Mouse (Mus musculus) midbrain, embryonic 16.5 days (tissue): Measurements from ENCODE around the gene Cltrn. TPM values are rescaled to one million over a fixed set of nuclear protein-coding genes. Genes with fewer than 3 reads are reported as not detected.

Source experiments
- ATAC-seq: fragments of 200-750 bp; cut with Nextera tagmentation; 2 replicates; pipeline ENCODE4 v1.8.0; 2017; ENCODE audit warnings: moderate TSS enrichment
- H3K27ac ChIP-seq: fragments of 300-500 bp; sonication (generic); 2 replicates; pipeline ENCODE4 v1.5.1; 2014; ENCODE audit warnings: mild to moderate bottlenecking, low read length, mixed read lengths
- H3K27me3 ChIP-seq: fragments of 300-500 bp; sonication (generic); 2 replicates; pipeline ENCODE4 v1.6.1; 2014; ENCODE audit warnings: low read depth, low read length, mixed read lengths; ENCODE audit not compliant: control insufficient read depth, insufficient read depth
- H3K36me3 ChIP-seq: fragments of 300-500 bp; sonication (generic); 2 replicates; pipeline ENCODE4 v1.6.1; 2014; ENCODE audit warnings: mild to moderate bottlenecking, low read length, moderate library complexity, mixed read lengths; ENCODE audit not compliant: control insufficient read depth, insufficient read depth
- H3K4me1 ChIP-seq: fragments of 300-500 bp; sonication (generic); 2 replicates; pipeline ENCODE4 v1.6.1; 2014; ENCODE audit warnings: mild to moderate bottlenecking, low read length, mixed read lengths; ENCODE audit not compliant: control insufficient read depth, insufficient read depth
- H3K4me2 ChIP-seq: fragments of 300-500 bp; sonication (generic); 2 replicates; pipeline ENCODE4 v1.6.1; 2014; ENCODE audit warnings: mild to moderate bottlenecking, low read length, mixed read lengths
- H3K4me3 ChIP-seq: fragments of 300-500 bp; sonication (generic); 2 replicates; pipeline ENCODE4 v1.5.1; 2014; ENCODE audit warnings: low read depth, mild to moderate bottlenecking, low read length, moderate library complexity, mixed read lengths
- H3K9ac ChIP-seq: fragments of 300-500 bp; sonication (generic); 2 replicates; pipeline ENCODE4 v1.6.1; 2014; ENCODE audit warnings: low read depth, low read length, mixed read lengths
- H3K9me3 ChIP-seq: fragments of 300-500 bp; sonication (generic); replicated peaks from 2 replicates; pipeline ENCODE4 v1.6.1; 2014; ENCODE audit warnings: mild to moderate bottlenecking, low read length, mixed read lengths; ENCODE audit not compliant: control insufficient read depth, poor library complexity, severe bottlenecking
- WGBS: fragments of 180-500 bp; shearing (Covaris S2); extraction: QIAGEN DNeasy Blood & Tissue Kit; methylation state at CpG from one replicate; pipeline ENCODE4 v1.1.7; 2014; 5-methylcytosine and 5-hydroxymethylcytosine counted together
- polyA plus RNA-seq: library from polyadenylated mRNA; unstranded; fragments of >200 nt; fragmentation: Nextera tagmentation; extraction: Ambion mirVana; gene quantifications from 2 replicates; pipeline ENCODE4 v1.2.1, GENCODE M21; 2015

Cltrn gene
- 0.24 TPM in 1 of 2 replicates, not detected in the other for polyA plus RNA-seq

DNA sequence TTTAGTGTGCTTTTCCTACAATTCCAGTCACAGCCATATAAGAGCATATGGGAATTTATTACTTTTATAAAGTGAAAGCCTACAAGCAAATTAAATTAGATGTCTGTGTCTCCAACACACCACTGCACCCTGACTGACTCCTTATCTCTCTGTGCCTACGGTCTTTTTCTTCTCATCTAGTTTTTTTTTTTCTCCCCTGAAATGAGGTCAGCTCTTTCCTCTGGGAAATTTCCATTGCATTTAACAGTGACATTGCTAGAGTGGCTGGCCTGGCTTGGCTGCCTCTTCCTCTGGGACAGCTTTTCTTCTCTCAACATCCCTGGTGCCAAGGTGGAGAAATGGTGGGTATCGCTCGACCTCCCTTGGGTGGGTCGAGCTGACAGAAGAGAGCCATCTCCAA, at the start of gene Cltrn:
Gene Cltrn (plus strand): TSS at position 249 of the 400 bp plus-strand sequence.
- Histone ChIP-seq H3K9ac (no peak within 1 kb of the TSS), H3K4me3 (no peak within 1 kb of the TSS), H3K27ac (no peak within 1 kb of the TSS), H3K4me1 (no peaks in the 10 kb centered on the region), H3K36me3 (no peaks in the 10 kb centered on the region), H3K4me2 (no peak within 1 kb of the TSS), H3K9me3 (no peaks in the 10 kb centered on the region), H3K27me3 (no peaks in the 10 kb centered on the region)
- WGBS: 87% methylated on average over 4 of the region's 4 CpGs
- no peak for ATAC-seq

GRCm38 (mm10) chrX:164038882-164039281, 49.7 kb upstream of the Cltrn start:
- Histone ChIP-seq H3K9me3 (no peaks in the 10 kb centered on the region), H3K27ac (no peak overlapping the region), H3K4me2 (no peak overlapping the region), H3K36me3 (no peaks in the 10 kb centered on the region), H3K4me1 (no peaks in the 10 kb centered on the region), H3K9ac (no peak overlapping the region), H3K27me3 (no peaks in the 10 kb centered on the region), H3K4me3 (no peak overlapping the region)
- peak; percentile 25; the same call in 1 of the 2 replicates for ATAC-seq
- 26% methylated on average over 2 of the region's 2 CpGs for WGBS

- no peak overlapping the region for H3K9ac ChIP-seq
- H3K27me3 ChIP-seq: no peaks in the 10 kb centered on the region
- WGBS: 71% methylated on average over 13 of the region's 13 CpGs
- H3K4me1 ChIP-seq: no peaks in the 10 kb centered on the region
- no peak for ATAC-seq
- H3K4me2 ChIP-seq: no peak overlapping the region
- no peaks in the 10 kb centered on the region for H3K9me3 ChIP-seq
- no peak overlapping the region for H3K27ac ChIP-seq
- no peak overlapping the region for H3K4me3 ChIP-seq
- no peaks in the 10 kb centered on the region for H3K36me3 ChIP-seq
Measured at GRCm38 (mm10) chrX:164042069-164042468, 46.6 kb upstream of the Cltrn start.

DNA sequence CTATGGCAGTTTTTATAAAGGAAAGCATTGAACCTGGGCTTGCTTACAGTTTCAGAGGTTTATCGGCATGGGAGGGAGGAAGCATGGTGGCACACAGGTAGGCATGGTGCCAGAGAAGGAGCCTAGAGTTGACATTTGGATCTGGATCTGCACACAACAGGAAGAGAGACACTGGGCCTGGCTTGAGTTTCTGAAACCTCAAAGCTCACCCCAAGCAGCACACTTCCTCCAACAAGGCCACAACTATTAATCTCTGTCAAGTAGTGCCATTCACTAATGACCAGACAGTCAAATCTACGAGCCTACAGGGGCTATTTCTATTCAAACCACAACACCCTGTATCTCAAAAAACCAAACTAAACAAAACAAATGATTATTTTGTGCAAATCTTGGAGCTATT, 41.9 kb upstream of the Cltrn start:
- no peak for ATAC-seq
- H3K27ac ChIP-seq: no peak overlapping the region
- no peaks in the 10 kb centered on the region for H3K9me3 ChIP-seq
- H3K4me2 ChIP-seq: no peak overlapping the region
- no peaks in the 10 kb centered on the region for H3K4me1 ChIP-seq
- no peaks in the 10 kb centered on the region for H3K36me3 ChIP-seq
- no peaks in the 10 kb centered on the region; the same call in 1 of the 2 replicates for H3K27me3 ChIP-seq
- H3K9ac ChIP-seq: no peak overlapping the region
- no peak overlapping the region for H3K4me3 ChIP-seq
- WGBS: 76% methylated on average over 2 of the region's 2 CpGs

DNA sequence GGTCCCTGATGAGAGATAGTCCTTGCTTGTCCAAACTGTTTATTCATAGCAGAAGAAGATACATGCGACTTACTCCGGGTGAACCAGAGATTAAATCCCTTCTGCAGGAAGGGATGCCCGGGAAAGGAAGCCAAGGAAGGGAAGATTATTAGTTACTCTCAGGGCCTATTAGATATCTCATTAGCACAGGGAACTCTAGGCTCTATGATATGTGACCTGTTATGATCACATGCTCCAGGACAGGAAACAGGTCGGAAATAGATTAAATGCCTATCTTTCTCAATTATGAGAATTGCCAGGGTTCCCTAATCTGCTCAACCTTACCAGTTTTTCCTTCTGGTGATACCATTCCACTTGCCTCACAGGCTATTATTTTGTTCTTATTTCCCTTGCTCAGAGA, 32.9 kb upstream of the Cltrn start:
- Histone ChIP-seq H3K4me3 (no peak overlapping the region), H3K27me3 (no peaks in the 10 kb centered on the region; the same call in none of the 2 replicates), H3K4me1 (no peaks in the 10 kb centered on the region), H3K36me3 (no peaks in the 10 kb centered on the region), H3K9ac (no peak overlapping the region), H3K27ac (no peak overlapping the region), H3K9me3 (no peaks in the 10 kb centered on the region), H3K4me2 (no peak overlapping the region)
- ATAC-seq: no peak
- WGBS: 93% methylated on average over 4 of the region's 4 CpGs

- Histone ChIP-seq H3K9me3 (no peaks in the 10 kb centered on the region), H3K4me2 (no peak overlapping the region), H3K27me3 (no peaks in the 10 kb centered on the region; the same call in none of the 2 replicates), H3K4me3 (no peak overlapping the region), H3K9ac (no peak overlapping the region), H3K4me1 (no peaks in the 10 kb centered on the region), H3K27ac (no peak overlapping the region), H3K36me3 (no peaks in the 10 kb centered on the region)
- WGBS: 90% methylated on average over 3 of the region's 3 CpGs
- no peak for ATAC-seq
Measured at GRCm38 (mm10) chrX:164058523-164058922, 30.1 kb upstream of the Cltrn start.

DNA sequence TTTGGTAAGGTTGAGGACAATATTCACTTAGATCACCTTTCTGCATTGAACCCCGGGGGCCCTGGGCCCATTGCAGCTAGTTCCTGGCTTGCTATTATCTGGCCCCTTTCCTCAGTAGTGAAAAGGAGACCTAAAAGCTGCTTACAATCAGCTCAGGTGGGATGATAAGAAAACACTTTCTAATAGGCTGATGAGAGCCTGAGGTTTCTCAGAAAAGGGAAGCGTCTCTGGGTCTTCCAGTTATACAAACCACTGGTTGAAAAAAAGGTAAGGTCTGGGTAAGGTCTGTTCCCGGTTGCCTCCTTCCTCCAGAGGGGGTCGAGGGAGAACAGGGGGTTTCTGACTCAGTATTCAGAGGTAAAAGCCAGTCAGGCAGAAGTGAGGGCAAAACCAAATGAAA, 29.6 kb upstream of the Cltrn start:
- H3K9me3 ChIP-seq: no peaks in the 10 kb centered on the region
- no peaks in the 10 kb centered on the region for H3K36me3 ChIP-seq
- no peak overlapping the region for H3K9ac ChIP-seq
- H3K4me1 ChIP-seq: no peaks in the 10 kb centered on the region
- no peak for ATAC-seq
- no peak overlapping the region for H3K4me2 ChIP-seq
- WGBS: 71% methylated on average over 4 of the region's 4 CpGs
- no peaks in the 10 kb centered on the region; the same call in none of the 2 replicates for H3K27me3 ChIP-seq
- H3K4me3 ChIP-seq: no peak overlapping the region
- H3K27ac ChIP-seq: no peak overlapping the region

DNA sequence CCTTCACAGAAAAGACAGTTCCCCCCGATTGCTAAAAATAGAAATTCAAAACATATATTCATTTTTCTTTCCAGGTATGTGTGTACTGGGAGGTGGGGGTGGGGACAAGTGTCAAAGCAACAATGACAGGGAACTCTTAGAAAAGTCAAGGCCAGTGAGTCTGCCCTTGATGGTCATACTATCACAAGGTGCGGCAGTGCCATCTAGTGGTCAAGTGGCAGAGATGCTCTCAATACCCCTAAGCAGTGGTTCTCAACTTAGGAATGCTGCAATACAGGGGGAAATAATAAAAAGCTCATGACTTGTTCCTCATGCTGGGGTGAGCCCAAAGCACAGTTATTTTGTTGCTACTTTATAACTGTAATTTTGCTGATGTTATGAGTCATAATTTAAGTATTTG, 22.4 kb upstream of the Cltrn start:
- H3K4me3 ChIP-seq: no peak overlapping the region
- H3K27ac ChIP-seq: no peak overlapping the region
- H3K4me1 ChIP-seq: no peaks in the 10 kb centered on the region
- WGBS: 14% methylated on average over 2 of the region's 2 CpGs
- H3K36me3 ChIP-seq: no peaks in the 10 kb centered on the region
- ATAC-seq: peak; percentile 66; the same call in 1 of the 2 replicates
- H3K9me3 ChIP-seq: no peaks in the 10 kb centered on the region
- H3K4me2 ChIP-seq: no peak overlapping the region
- no peak overlapping the region for H3K9ac ChIP-seq
- H3K27me3 ChIP-seq: no peaks in the 10 kb centered on the region

DNA sequence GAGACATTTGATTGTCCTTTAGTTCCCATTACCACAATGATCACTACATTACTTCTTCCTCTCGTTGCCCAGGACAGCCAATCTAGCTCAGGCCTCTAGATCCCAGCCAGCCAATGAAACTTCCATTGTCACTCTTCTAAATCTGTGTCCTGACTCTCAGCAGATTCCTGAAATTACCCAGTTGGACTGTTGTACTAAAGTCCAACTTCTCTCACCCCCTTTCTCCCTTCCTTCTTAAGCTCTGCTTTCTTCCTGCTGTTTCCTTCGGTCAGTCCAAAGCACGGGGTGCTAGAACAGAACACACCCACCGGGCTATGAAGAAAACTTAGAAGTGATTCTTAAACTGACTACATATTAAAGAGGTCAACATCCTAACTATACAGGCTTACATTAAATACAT, 19.7 kb upstream of the Cltrn start:
- H3K4me2 ChIP-seq: no peak overlapping the region
- no peak overlapping the region for H3K27ac ChIP-seq
- no peaks in the 10 kb centered on the region for H3K36me3 ChIP-seq
- no peak for ATAC-seq
- no peak overlapping the region for H3K4me3 ChIP-seq
- no peaks in the 10 kb centered on the region for H3K27me3 ChIP-seq
- 83% methylated on average over 4 of the region's 4 CpGs for WGBS
- H3K9ac ChIP-seq: no peak overlapping the region
- H3K4me1 ChIP-seq: no peaks in the 10 kb centered on the region
- no peaks in the 10 kb centered on the region for H3K9me3 ChIP-seq
